Mouse (Mus musculus) neural tube, embryonic 10.5 days (tissue): ENCODE results near the gene Ltk.

Experiments used
- DNase-seq: peaks from one replicate; pipeline ENCODE4 v3.0.0-alpha.2; 2017; ENCODE audit warnings: low spot score; ENCODE audit errors: extremely low spot score

Gene Ltk

GRCm38 (mm10) chr2:119760251-119760650 lies at the start of gene Ltk:
Ltk (minus strand) TSS chr2:119760431.
- no peak for DNase-seq

- DNase-seq: no peak
Observed at GRCm38 (mm10) chr2:119808881-119809280, 48.6 kb upstream of the Ltk start.

- no peak for DNase-seq
Observed at GRCm38 (mm10) chr2:119808438-119808837, 48.2 kb upstream of the Ltk start.

GRCm38 (mm10) chr2:119805536-119805935 lies 45.3 kb upstream of the Ltk start:
- DNase-seq: no peak

GRCm38 (mm10) chr2:119804776-119805175 lies 44.5 kb upstream of the Ltk start:
- no peak for DNase-seq

GRCm38 (mm10) chr2:119804275-119804628 lies 44.0 kb upstream of the Ltk start:
- no peak for DNase-seq

- no peak for DNase-seq
Observed at GRCm38 (mm10) chr2:119803618-119804274, 43.5 kb upstream of the Ltk start.

GRCm38 (mm10) chr2:119802767-119803617 lies 42.8 kb upstream of the Ltk start:
- DNase-seq: peak; percentile 44

GRCm38 (mm10) chr2:119800876-119801846 lies 40.9 kb upstream of the Ltk start:
- DNase-seq: no peak

- DNase-seq: no peak
Observed at GRCm38 (mm10) chr2:119799961-119800550, 39.8 kb upstream of the Ltk start.

GRCm38 (mm10) chr2:119799181-119799960 lies 39.1 kb upstream of the Ltk start:
- DNase-seq: peak; percentile 74

- peak; percentile 57 for DNase-seq
Observed at GRCm38 (mm10) chr2:119798246-119798927, 38.2 kb upstream of the Ltk start.

- DNase-seq: no peak
Observed at GRCm38 (mm10) chr2:119797279-119797783, 37.1 kb upstream of the Ltk start, which contains the start of gene Tyro3. Tyro3 (plus strand) TSS chr2:119797733.

GRCm38 (mm10) chr2:119789996-119790395 lies 29.8 kb upstream of the Ltk start:
- DNase-seq: no peak

- peak; percentile 91 for DNase-seq
Observed at GRCm38 (mm10) chr2:119787206-119787883, 27.1 kb upstream of the Ltk start, which contains the start of gene Rpap1. Rpap1 (minus strand) TSS chr2:119787537.

- no peak for DNase-seq
Observed at GRCm38 (mm10) chr2:119767246-119767645, 7.0 kb upstream of the Ltk start.

GRCm38 (mm10) chr2:119763924-119764323 lies 3.7 kb upstream of the Ltk start:
- DNase-seq: no peak

- DNase-seq: no peak
Observed at GRCm38 (mm10) chr2:119762276-119762675, 2.0 kb upstream of the Ltk start.
